Mouse (Mus musculus): ENCODE results near the gene Mesd. TPM values are rescaled to one million over a fixed set of nuclear protein-coding genes. Genes with fewer than 3 reads are reported as not detected.

The Mesd gene
- total RNA-seq (2021), result 10 to 100 TPM; 43.4 to 54.3 TPM
- long read RNA-seq, experiment 1, full-length matches to known transcripts, result 72 of 83 reads
- long read RNA-seq, experiment 1, partial matches to known transcripts, result 0 of 83 reads
- long read RNA-seq, experiment 1, other reads (novel, unspliced or antisense), result 11 of 83 reads
- long read RNA-seq, experiment 2, full-length matches to known transcripts, result 69 of 74 reads
- long read RNA-seq, experiment 2, partial matches to known transcripts, result 0 of 74 reads
- long read RNA-seq, experiment 2, other reads (novel, unspliced or antisense), result 5 of 74 reads

- peak; percentile 78 for DNase-seq
Measured at GRCm38 (mm10) chr7:83884021-83884658, at the start of gene Mesd, which contains the start of gene Tlnrd1. Mesd (plus strand) TSS chr7:83884466. Tlnrd1 (minus strand) TSS chr7:83884305.

DNA sequence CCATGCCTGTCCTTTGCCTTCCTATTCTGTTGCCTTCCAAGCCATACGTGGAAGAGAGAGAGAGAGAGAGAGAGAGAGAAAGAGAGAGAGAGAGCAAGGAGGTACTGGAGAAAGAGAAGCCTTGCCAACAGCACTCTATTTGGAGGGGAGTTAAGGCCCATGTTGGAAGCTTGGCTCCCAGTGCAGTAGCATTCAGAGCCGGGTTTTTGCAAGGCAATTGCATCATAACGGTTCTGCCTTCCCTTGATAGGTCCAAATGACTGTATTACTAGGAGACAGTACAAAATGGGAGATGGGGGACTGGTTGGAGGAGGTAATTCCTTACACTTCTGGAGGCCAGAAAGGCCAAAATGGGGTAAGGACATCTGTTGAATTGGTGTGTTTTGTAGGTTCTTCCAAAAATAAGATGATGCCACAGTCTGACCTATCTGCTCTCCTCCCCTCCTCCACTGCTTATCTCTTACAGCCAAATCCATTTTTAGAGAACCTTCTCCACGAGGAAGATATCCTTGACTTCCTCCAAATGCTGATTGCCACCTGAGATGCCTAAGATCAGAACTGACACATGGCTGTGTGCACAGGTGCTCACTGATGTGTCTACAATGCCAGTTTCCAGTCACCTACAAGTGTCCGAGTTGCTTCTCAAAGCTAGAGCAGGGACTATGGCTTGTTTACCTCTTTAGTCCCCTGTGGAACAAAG, 45.6 kb upstream of the Mesd start:
- DNase-seq, result no peak

- DNase-seq, result no peak
Measured at GRCm38 (mm10) chr7:83840076-83840475, 44.2 kb upstream of the Mesd start.

GRCm38 (mm10) chr7:83842486-83843259, 41.6 kb upstream of the Mesd start:
- DNase-seq, result no peak

DNA sequence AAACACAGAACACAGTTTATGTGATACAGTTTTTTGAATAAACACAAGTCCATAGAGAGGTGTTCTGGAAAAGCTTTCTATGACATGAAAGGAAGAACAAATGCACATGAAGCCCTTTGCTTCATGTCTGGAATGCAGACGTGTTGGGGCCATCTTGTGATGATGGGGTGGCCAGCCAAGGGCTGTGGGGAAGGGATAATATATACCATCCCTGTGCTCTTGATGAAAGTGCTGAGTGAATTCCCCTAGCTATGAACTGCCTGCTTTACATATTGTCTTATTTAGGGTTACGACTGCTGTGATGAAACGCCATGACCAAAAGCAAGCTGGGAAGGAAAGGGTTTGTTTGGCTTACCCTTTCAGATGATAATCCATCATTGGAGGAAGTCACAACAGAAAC, 39.5 kb upstream of the Mesd start:
- no peak for DNase-seq

DNA sequence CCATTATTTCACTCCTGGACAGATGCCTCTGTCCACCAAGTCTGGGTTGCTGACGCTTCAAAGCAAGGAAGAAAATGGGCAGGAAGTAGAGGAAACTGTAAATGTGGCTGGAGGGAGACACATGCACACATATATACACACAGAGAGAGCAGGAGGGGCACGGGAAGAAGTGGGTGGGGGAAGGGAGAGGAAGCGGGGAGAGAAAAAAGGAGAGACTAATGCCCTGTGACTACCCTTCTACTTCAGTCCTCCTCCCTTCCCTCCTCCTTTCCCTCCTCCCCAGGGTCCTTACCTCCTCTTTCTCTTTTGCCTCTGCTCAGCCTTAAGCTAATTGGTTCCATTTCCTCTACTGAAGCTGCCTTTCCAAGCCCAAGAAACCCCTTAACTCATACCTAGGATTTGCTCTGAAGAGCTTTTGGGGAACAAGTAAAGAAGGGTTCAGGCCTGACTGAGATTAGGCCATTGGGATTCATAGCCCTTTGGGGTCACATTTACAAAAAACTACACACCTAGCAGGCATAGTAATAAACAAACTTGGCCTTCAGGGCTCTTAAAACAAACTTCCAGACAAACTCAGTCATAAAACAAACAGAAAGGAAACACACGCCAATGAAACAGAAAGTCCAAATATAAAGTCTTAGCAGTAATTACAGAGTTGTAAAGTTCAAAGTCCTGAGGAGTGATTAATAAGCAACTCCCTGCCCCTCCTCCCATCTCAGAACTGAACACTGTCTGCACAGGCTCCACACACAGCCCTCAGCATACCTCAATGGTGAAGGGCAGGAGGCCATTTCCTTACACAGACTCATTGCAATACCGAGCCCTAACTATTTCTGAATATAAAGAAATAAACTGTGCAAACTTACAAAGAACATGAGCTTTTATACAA, 36.8 kb upstream of the Mesd start:
- no peak for DNase-seq

- DNase-seq, result no peak
Measured at GRCm38 (mm10) chr7:83851569-83852380, 32.5 kb upstream of the Mesd start.

DNA sequence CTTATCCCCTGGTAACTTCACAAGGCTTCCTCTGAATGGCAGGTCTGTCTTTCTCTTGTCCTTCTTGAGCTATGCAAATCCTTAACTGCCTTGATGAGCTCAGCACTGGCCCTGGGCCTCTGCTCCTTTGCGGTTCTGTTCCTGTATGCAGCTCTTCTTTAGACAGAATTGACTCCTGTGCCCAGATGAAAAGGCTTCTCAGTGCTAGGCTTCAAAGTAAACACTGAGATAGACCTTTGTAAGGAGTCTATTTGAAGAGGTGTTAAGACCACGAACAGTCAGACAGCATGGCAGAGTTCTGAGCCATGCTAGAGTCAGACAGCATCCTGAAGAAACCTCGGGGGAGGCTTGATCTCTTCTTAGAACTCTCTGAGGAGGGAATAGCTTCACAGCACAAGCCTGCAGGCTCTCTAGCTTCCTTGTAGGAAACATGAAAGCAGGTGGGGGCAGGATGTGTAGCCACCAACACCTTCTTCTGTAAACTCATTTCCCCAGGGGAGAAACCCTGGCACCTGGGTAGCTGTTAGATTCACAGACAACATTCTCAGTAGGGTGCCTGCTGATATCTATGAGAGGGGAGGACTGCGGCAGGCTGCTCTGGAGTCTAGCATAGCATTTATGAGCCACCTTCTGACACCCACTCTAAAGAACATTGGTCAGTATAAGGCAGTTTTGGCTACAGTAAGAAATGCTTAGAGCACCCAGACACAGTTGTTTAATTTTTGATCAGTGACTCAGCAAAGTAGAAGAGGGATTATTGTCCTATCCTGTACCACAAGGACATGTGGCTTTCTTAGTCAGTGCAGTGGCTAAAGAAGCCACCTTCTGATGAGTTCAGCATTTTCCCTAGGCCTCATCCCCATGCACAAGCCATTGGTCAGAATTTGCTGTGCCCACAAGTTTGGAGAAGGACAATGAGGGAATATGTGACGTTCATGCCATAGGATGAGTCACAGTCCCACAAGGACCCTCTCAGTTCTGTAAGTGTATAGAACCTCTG, 31.6 kb upstream of the Mesd start:
- no peak for DNase-seq

DNA sequence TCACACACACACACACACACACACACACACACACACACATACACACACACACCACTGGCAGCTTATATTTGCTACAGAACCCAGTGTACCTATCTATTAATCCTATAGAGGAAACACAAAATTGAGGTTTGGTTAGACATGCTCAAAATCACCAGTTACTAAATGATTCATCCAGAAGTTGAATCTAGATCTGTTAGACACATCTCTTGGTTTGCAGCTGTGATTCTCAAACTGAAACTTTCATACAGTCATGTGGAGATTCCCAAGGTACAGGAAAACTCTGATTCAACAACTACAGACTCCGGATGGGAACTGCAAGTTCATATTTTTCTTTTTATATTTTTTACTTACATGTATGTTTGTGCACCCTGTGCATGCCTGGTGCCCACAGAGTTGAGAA, 29.1 kb upstream of the Mesd start:
- DNase-seq, result no peak

- peak; percentile 21 for DNase-seq
Measured at GRCm38 (mm10) chr7:83856353-83857207, 27.7 kb upstream of the Mesd start.

- no peak for DNase-seq
Measured at GRCm38 (mm10) chr7:83857208-83857488, 27.1 kb upstream of the Mesd start.

DNA sequence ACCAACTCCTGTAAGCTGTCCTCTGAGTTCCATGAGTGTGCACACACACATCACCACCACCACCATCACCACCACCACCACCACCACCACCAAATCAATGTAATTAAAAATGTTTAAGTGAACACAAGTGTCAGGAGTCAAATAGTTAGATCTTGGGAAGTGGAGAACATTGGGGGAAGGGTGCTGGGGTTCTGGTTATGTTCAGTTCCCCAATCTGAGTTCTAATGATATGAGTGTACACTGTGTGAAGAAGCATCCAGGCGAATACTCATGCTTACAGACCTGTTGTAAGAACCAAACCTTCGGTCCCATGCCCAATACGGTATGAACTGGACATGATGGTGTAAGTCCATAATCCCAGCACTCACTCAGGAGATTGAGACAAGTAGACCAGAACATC, 26.3 kb upstream of the Mesd start:
- no peak for DNase-seq

DNA sequence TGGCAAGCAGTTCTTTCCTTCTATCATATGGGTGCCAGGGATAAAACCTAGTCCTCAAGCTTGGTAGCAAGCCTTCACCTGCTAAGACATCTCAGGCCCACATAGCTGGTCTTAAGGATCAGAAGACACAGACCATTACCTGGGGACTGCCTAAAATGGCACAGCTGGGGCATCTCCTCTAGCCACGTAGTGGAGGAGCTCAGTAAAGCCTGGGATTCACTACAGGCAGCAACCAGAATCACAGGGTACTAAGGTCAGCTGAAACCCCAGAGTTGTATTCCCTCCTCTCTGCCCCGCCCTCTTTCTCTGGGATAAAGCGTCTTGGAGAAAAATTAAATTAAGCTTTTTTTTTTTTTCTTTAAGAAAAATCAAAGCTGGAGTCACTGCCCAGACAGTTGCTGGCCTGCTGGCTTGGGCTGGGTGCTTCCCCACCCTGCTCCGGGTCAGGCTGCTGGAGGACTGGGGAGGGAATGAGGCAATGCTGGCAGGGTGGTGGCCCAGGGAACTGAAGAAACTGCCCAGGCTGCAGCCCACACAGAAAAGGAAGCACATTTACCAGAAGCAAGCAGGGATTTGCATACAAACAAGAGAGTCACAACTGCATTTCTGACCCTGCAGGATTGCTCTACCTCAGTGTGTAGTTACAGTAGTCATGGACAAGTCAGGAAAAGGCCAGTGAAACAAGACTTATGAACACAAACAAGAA, 24.7 kb upstream of the Mesd start:
- peak; percentile 50 for DNase-seq

DNA sequence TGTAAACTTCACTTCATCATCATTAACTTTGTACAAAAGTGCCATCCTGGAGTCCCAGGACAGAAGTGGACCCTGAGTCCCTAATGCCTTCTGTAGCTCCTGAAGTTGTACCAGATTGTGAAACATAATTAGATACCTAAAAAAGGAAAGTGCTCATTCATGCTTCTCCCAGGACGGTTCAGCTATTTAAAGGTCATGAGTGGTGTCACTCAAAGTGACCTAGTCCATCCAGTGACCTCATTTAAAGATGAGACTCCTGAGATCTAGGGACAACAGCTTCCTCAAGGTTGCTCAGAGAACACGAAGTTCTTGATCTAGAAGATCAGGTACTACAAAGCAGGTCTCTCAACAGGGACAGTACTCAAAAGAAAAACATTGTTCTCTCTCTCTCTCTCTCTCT, 20.7 kb upstream of the Mesd start:
- no peak for DNase-seq

- no peak for DNase-seq
Measured at GRCm38 (mm10) chr7:83868200-83868599, 16.1 kb upstream of the Mesd start.

DNA sequence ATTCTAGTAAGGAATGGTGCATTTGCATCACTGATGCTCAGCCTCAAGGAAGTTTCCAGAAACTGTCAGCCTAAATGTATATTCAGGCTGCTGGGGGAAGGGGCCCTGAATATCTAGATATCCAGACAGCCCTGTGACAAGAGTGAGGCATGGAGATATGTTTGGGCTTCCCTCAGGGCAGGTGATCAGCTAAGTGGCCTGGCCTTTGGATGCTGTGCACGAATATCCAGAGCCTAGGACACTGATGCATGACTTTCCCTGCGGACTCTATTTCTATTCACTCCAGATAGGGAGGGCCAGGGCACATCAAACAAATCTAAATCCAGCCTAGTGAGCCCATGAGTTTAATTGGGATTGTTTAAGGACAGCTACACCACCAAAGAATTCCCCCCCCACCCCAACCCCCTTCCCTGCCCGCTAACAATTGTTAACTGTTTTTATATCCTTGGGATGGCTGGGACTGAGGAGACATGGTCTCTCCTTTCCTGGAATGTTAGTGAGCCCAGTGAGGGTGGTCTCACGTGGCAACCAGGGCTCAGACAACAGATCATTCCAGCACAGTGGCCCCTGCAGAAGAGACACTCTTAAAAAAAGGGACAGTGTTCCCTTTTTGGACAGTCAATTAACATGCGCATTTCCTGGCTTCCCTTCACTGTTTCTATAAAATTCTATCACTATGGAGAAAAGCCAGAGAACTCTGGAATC, 14.3 kb upstream of the Mesd start:
- no peak for DNase-seq

DNA sequence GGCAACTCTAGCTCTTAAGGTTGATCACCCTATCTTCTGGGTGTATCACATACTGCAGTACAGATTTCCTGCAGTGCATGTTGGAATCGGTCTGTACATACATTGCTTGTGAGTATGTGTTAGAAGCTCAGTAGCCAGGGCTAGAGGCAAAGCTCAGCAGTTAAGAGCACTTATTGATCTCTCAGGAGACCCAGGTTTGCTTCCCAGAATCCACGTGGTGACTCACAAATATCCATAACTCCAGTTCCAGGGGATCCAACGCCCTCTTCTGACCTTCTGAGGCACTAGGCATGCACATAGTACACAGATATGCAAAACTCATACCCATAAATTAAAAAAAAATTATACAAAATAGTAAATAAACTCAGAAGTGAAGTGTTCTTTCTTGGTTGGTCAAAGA, 7.2 kb upstream of the Mesd start:
- no peak for DNase-seq

All from gastrocnemius, postnatal 10 days (tissue).